Mouse (Mus musculus): ENCODE results near the gene Slc24a1. TPM values are rescaled to one million over a fixed set of nuclear protein-coding genes. Genes with fewer than 3 reads are reported as not detected.
A peak's percentile ranks its signal among the peaks of the same experiment; 100 is the strongest.

Slc24a1 gene
- polyA plus RNA-seq, 1 experiment: 0.05 TPM

GRCm38 (mm10) chr9:64913973-64914372 lies 37.4 kb downstream of the Slc24a1 start:
- 94% methylated on average over 2 of the region's 2 CpGs for WGBS

GRCm38 (mm10) chr9:64913406-64913805 lies 38.0 kb downstream of the Slc24a1 start:
- no peak for DNase-seq
- no peak for TF ChIP-seq CTCF (IDR thresholded peaks at IDR 0.05; ENCODE audit: borderline replicate concordance, control insufficient read depth, extremely low read depth, insufficient read depth, low read length, poor library complexity)
- TF ChIP-seq POLR2A (IDR thresholded peaks at IDR 0.05; ENCODE audit: control insufficient read depth, extremely low read depth, insufficient read depth, low read length, poor library complexity): no peak
- Histone ChIP-seq H3K36me3 (ENCODE audit: control insufficient read depth, insufficient read depth, low read length) (peaks cover 10% of the 10 kb centered on the region), H3K4me3 (ENCODE audit: control insufficient read depth, insufficient read depth, low read length) (no peak overlapping the region), H3K27me3 (ENCODE audit: control insufficient read depth, insufficient read depth, low read length) (no peaks in the 10 kb centered on the region), H3K27ac (ENCODE audit: control insufficient read depth, insufficient read depth, low read length) (no peak overlapping the region), H3K4me1 (replicated peaks; ENCODE audit: control insufficient read depth, insufficient read depth, low read length) (no peaks in the 10 kb centered on the region)
- WGBS: 98% methylated on average over 4 of the region's 4 CpGs

More at GRCm38 (mm10) chr9:64913973-64914372, 37.4 kb downstream of the Slc24a1 start:
- DNase-seq: no peak
- no peaks in the 10 kb centered on the region for H3K4me1 ChIP-seq (replicated peaks; ENCODE audit: control insufficient read depth, insufficient read depth, low read length)
- H3K27ac ChIP-seq (ENCODE audit: control insufficient read depth, insufficient read depth, low read length): no peak overlapping the region
- no peak overlapping the region for H3K4me3 ChIP-seq (ENCODE audit: control insufficient read depth, insufficient read depth, low read length)
- H3K36me3 ChIP-seq (ENCODE audit: control insufficient read depth, insufficient read depth, low read length): peaks cover 10% of the 10 kb centered on the region
- TF ChIP-seq POLR2A (IDR thresholded peaks at IDR 0.05; ENCODE audit: control insufficient read depth, extremely low read depth, insufficient read depth, low read length, poor library complexity) (no peak), CTCF (IDR thresholded peaks at IDR 0.05; ENCODE audit: borderline replicate concordance, control insufficient read depth, extremely low read depth, insufficient read depth, low read length, poor library complexity) (no peak)
- no peaks in the 10 kb centered on the region for H3K27me3 ChIP-seq (ENCODE audit: control insufficient read depth, insufficient read depth, low read length)

- Histone ChIP-seq H3K27ac (ENCODE audit: control insufficient read depth, insufficient read depth, low read length) (no peak overlapping the region), H3K36me3 (ENCODE audit: control insufficient read depth, insufficient read depth, low read length) (peaks cover 13% of the 10 kb centered on the region), H3K27me3 (ENCODE audit: control insufficient read depth, insufficient read depth, low read length) (no peaks in the 10 kb centered on the region), H3K4me1 (replicated peaks; ENCODE audit: control insufficient read depth, insufficient read depth, low read length) (no peaks in the 10 kb centered on the region), H3K4me3 (ENCODE audit: control insufficient read depth, insufficient read depth, low read length) (no peak overlapping the region)
- WGBS: over 99% methylated on average over 3 of the region's 3 CpGs
- no peak for TF ChIP-seq CTCF (IDR thresholded peaks at IDR 0.05; ENCODE audit: borderline replicate concordance, control insufficient read depth, extremely low read depth, insufficient read depth, low read length, poor library complexity)
- no peak for TF ChIP-seq POLR2A (IDR thresholded peaks at IDR 0.05; ENCODE audit: control insufficient read depth, extremely low read depth, insufficient read depth, low read length, poor library complexity)
- no peak for DNase-seq
Measured at GRCm38 (mm10) chr9:64907441-64907840, 44.0 kb downstream of the Slc24a1 start.

- DNase-seq: no peak
- H3K4me1 ChIP-seq (replicated peaks; ENCODE audit: control insufficient read depth, insufficient read depth, low read length): no peaks in the 10 kb centered on the region
- TF ChIP-seq POLR2A (IDR thresholded peaks at IDR 0.05; ENCODE audit: control insufficient read depth, extremely low read depth, insufficient read depth, low read length, poor library complexity) (no peak), CTCF (IDR thresholded peaks at IDR 0.05; ENCODE audit: borderline replicate concordance, control insufficient read depth, extremely low read depth, insufficient read depth, low read length, poor library complexity) (no peak)
- WGBS: 96% methylated on average over 14 of the region's 14 CpGs
- no peak overlapping the region for H3K4me3 ChIP-seq (ENCODE audit: control insufficient read depth, insufficient read depth, low read length)
- H3K27me3 ChIP-seq (ENCODE audit: control insufficient read depth, insufficient read depth, low read length): no peaks in the 10 kb centered on the region
- peaks cover 10% of the 10 kb centered on the region for H3K36me3 ChIP-seq (ENCODE audit: control insufficient read depth, insufficient read depth, low read length)
- H3K27ac ChIP-seq (ENCODE audit: control insufficient read depth, insufficient read depth, low read length): no peak overlapping the region
Measured at GRCm38 (mm10) chr9:64904917-64905640, 46.3 kb downstream of the Slc24a1 start.

GRCm38 (mm10) chr9:64903386-64903785 lies 48.0 kb downstream of the Slc24a1 start:
- 78% methylated on average over 3 of the region's 3 CpGs for WGBS
- Histone ChIP-seq H3K27me3 (ENCODE audit: control insufficient read depth, insufficient read depth, low read length) (no peaks in the 10 kb centered on the region), H3K27ac (ENCODE audit: control insufficient read depth, insufficient read depth, low read length) (no peak overlapping the region), H3K36me3 (ENCODE audit: control insufficient read depth, insufficient read depth, low read length) (peaks cover 8% of the 10 kb centered on the region), H3K4me3 (ENCODE audit: control insufficient read depth, insufficient read depth, low read length) (no peak overlapping the region), H3K4me1 (replicated peaks; ENCODE audit: control insufficient read depth, insufficient read depth, low read length) (no peaks in the 10 kb centered on the region)
- TF ChIP-seq CTCF (IDR thresholded peaks at IDR 0.05; ENCODE audit: borderline replicate concordance, control insufficient read depth, extremely low read depth, insufficient read depth, low read length, poor library complexity): no peak
- TF ChIP-seq POLR2A (IDR thresholded peaks at IDR 0.05; ENCODE audit: control insufficient read depth, extremely low read depth, insufficient read depth, low read length, poor library complexity): no peak
- DNase-seq: peak; percentile 76

- H3K36me3 ChIP-seq (ENCODE audit: control insufficient read depth, insufficient read depth, low read length): peaks cover 13% of the 10 kb centered on the region
- DNase-seq: no peak
- no peaks in the 10 kb centered on the region for H3K4me1 ChIP-seq (replicated peaks; ENCODE audit: control insufficient read depth, insufficient read depth, low read length)
- TF ChIP-seq CTCF (IDR thresholded peaks at IDR 0.05; ENCODE audit: borderline replicate concordance, control insufficient read depth, extremely low read depth, insufficient read depth, low read length, poor library complexity) (no peak), POLR2A (IDR thresholded peaks at IDR 0.05; ENCODE audit: control insufficient read depth, extremely low read depth, insufficient read depth, low read length, poor library complexity) (no peak)
- H3K4me3 ChIP-seq (ENCODE audit: control insufficient read depth, insufficient read depth, low read length): no peak overlapping the region
- WGBS: 94% methylated on average over 4 of the region's 4 CpGs
- H3K27ac ChIP-seq (ENCODE audit: control insufficient read depth, insufficient read depth, low read length): no peak overlapping the region
- H3K27me3 ChIP-seq (ENCODE audit: control insufficient read depth, insufficient read depth, low read length): no peaks in the 10 kb centered on the region
Measured at GRCm38 (mm10) chr9:64902866-64903265, 48.5 kb downstream of the Slc24a1 start.
